Comparison of ENCODE assay signal across 8 mouse cellular contexts in genomic region chr11:60184346-60185325, GRCm38 (mm10). TPM values are rescaled to one million over a fixed set of nuclear protein-coding genes. Genes with fewer than 3 reads are reported as not detected.
DNase-seq lines count a peak whose midpoint lies in the region; ATAC-seq and TF ChIP-seq lines count a peak whose summit lies in the region.

No protein-coding gene starts in this region.

- H3K27ac ChIP-seq in stomach, embryonic 14.5 days (ENCODE audit: low read length), result peak overlapping the region; percentile 58; the same call in 1 of the 2 replicates
- H3K27ac ChIP-seq in stomach, postnatal 0 days (replicated peaks), result no peak overlapping the region
- H3K27ac ChIP-seq in liver, embryonic 12.5 days, result peak overlapping the region; percentile 59; the same call in 1 of the 2 replicates
- peak overlapping the region; percentile 49 for H3K27ac ChIP-seq in stomach, embryonic 16.5 days (ENCODE audit: low read length)

- WGBS in stomach, embryonic 14.5 days, result 49% methylated on average over 22 of the region's 22 CpGs
- WGBS in stomach, postnatal 0 days, result 43% methylated on average over 22 of the region's 22 CpGs
- 41% methylated on average over 22 of the region's 22 CpGs for WGBS in liver, embryonic 12.5 days (ENCODE audit: insufficient replicate concordance)
- 43% methylated on average over 22 of the region's 22 CpGs for WGBS in stomach, embryonic 16.5 days

- no peak for ATAC-seq in stomach, embryonic 14.5 days (ENCODE audit: insufficient number of reproducible peaks, insufficient read depth, low FRiP score, low read depth)
- ATAC-seq in stomach, postnatal 0 days (ENCODE audit: low FRiP score, low TSS enrichment), result no peak
- ATAC-seq in liver, embryonic 12.5 days, result peak; percentile 53; the same call in 1 of the 2 replicates
- ATAC-seq in stomach, embryonic 16.5 days (ENCODE audit: insufficient read depth, low FRiP score), result no peak
- ATAC-seq in activated CD4-positive, CD25-positive, alpha-beta regulatory T cell, adult 4 months, result no peak

- H3K4me2 ChIP-seq in stomach, embryonic 14.5 days (replicated peaks; ENCODE audit: low read depth, low read length), result no peak overlapping the region
- no peak overlapping the region for H3K4me2 ChIP-seq in stomach, postnatal 0 days (replicated peaks; ENCODE audit: low read depth)
- peak overlapping the region; percentile 36 for H3K4me2 ChIP-seq in liver, embryonic 12.5 days
- H3K4me2 ChIP-seq in stomach, embryonic 16.5 days (ENCODE audit: low read depth, low read length), result no peak overlapping the region

- no peak overlapping the region for H3K4me3 ChIP-seq in stomach, embryonic 14.5 days (ENCODE audit: low read depth, low read length)
- H3K4me3 ChIP-seq in stomach, postnatal 0 days (ENCODE audit: low read depth, low read length), result no peak overlapping the region
- no peak overlapping the region for H3K4me3 ChIP-seq in liver, embryonic 12.5 days
- no peak overlapping the region for H3K4me3 ChIP-seq in stomach, embryonic 16.5 days (replicated peaks; ENCODE audit: low read length)

- TF ChIP-seq EP300 in stomach, postnatal 0 days (optimal IDR thresholded peaks at IDR 0.05), result no peak

- H3K36me3 ChIP-seq in stomach, embryonic 14.5 days (ENCODE audit: control insufficient read depth, insufficient read depth, low read length), result peaks cover 46% of the 10 kb centered on the region
- peaks cover 32% of the 10 kb centered on the region for H3K36me3 ChIP-seq in stomach, postnatal 0 days (ENCODE audit: control insufficient read depth, insufficient read depth, low read length)
- H3K36me3 ChIP-seq in liver, embryonic 12.5 days, result peaks cover 54% of the 10 kb centered on the region
- peaks cover 25% of the 10 kb centered on the region for H3K36me3 ChIP-seq in stomach, embryonic 16.5 days (ENCODE audit: control insufficient read depth, insufficient read depth, low read length)

- no peak for TF ChIP-seq CTCF in stomach, postnatal 0 days (IDR thresholded peaks at IDR 0.05; ENCODE audit: low read depth)

- H3K4me1 ChIP-seq in stomach, embryonic 14.5 days (ENCODE audit: control insufficient read depth, insufficient read depth, low read length), result peaks cover 49% of the 10 kb centered on the region
- peaks cover 22% of the 10 kb centered on the region for H3K4me1 ChIP-seq in stomach, postnatal 0 days (replicated peaks; ENCODE audit: control insufficient read depth, insufficient read depth)
- H3K4me1 ChIP-seq in liver, embryonic 12.5 days, result peaks cover 73% of the 10 kb centered on the region
- peaks cover 67% of the 10 kb centered on the region for H3K4me1 ChIP-seq in stomach, embryonic 16.5 days (ENCODE audit: control insufficient read depth, insufficient read depth, low read length)

- no peaks in the 10 kb centered on the region for H3K9me3 ChIP-seq in stomach, embryonic 14.5 days (ENCODE audit: control insufficient read depth, low read depth, low read length)
- H3K9me3 ChIP-seq in stomach, postnatal 0 days (ENCODE audit: control insufficient read depth, low read length), result no peaks in the 10 kb centered on the region
- H3K9me3 ChIP-seq in liver, embryonic 12.5 days (replicated peaks), result no peaks in the 10 kb centered on the region
- no peaks in the 10 kb centered on the region for H3K9me3 ChIP-seq in stomach, embryonic 16.5 days (replicated peaks; ENCODE audit: control insufficient read depth, low read length)

- DNase-seq in adrenal gland, postnatal 14 days, result peak; percentile 37
- no peak for DNase-seq in adrenal gland, postnatal 25 days
- no peak for DNase-seq in stomach, postnatal 0 days (ENCODE audit: low spot score)
- DNase-seq in lung, postnatal 14 days, result no peak

- H3K9ac ChIP-seq in stomach, embryonic 14.5 days (replicated peaks; ENCODE audit: low read depth, low read length), result no peak overlapping the region
- H3K9ac ChIP-seq in stomach, postnatal 0 days (ENCODE audit: low read length), result no peak overlapping the region
- peak overlapping the region; percentile 30; the same call in 1 of the 2 replicates for H3K9ac ChIP-seq in liver, embryonic 12.5 days
- peak overlapping the region; percentile 27; the same call in 1 of the 2 replicates for H3K9ac ChIP-seq in stomach, embryonic 16.5 days (ENCODE audit: low read length)

- no peaks in the 10 kb centered on the region for H3K27me3 ChIP-seq in stomach, embryonic 14.5 days (ENCODE audit: control insufficient read depth, insufficient read depth, low read length)
- H3K27me3 ChIP-seq in stomach, postnatal 0 days (ENCODE audit: control insufficient read depth, insufficient read depth, low read length), result no peaks in the 10 kb centered on the region
- H3K27me3 ChIP-seq in liver, embryonic 12.5 days (replicated peaks), result no peaks in the 10 kb centered on the region
- H3K27me3 ChIP-seq in stomach, embryonic 16.5 days (ENCODE audit: control insufficient read depth, insufficient read depth, low read length), result no peaks in the 10 kb centered on the region

RNA-seq across cellular contexts. Expression of gene Srebf1, which starts 37.7 kb away (rescaled TPM):
- total RNA-seq in adrenal gland, postnatal 14 days (2021), result 102 and 130 TPM in 2 replicates
- total RNA-seq in adrenal gland, postnatal 25 days (2021), result 125 and 160 TPM in 2 replicates
- polyA plus RNA-seq in stomach, embryonic 14.5 days (2014; fragmentation: Nextera tagmentation; extraction: Ambion mirVana), result 70.9 and 72.6 TPM in 2 replicates
- polyA plus RNA-seq in stomach, postnatal 0 days (2015; fragmentation: Nextera tagmentation; extraction: Ambion mirVana), result 44.7 and 47.9 TPM in 2 replicates
- 45.7 and 50.9 TPM in 2 replicates for polyA plus RNA-seq in liver, embryonic 12.5 days (2016; fragmentation: Nextera tagmentation; extraction: Ambion mirVana)
- 63.4 and 69.8 TPM in 2 replicates for polyA plus RNA-seq in stomach, embryonic 16.5 days (2015; fragmentation: Nextera tagmentation; extraction: Ambion mirVana)
- polyA plus RNA-seq in activated CD4-positive, CD25-positive, alpha-beta regulatory T cell, adult 4 months (2017; shearing (Covaris generic)), result 10 to 100 TPM; 23.6 to 35.9 TPM

Comparison
In these comparisons a context has a peak if more than half of its experiments do, and no peak if none do; other contexts are left out.
1. H3K9ac ChIP-seq: peak in liver, embryonic 12.5 days (single experiment) and stomach, embryonic 16.5 days (single experiment); none in stomach, embryonic 14.5 days (single experiment) and stomach, postnatal 0 days (single experiment).